Mouse (Mus musculus): Measurements from ENCODE around the gene C1qtnf9. TPM values are rescaled to one million over a fixed set of nuclear protein-coding genes. Genes with fewer than 3 reads are reported as not detected.

Gene C1qtnf9
- 7.6 and 10.5 TPM in 2 replicates for polyA plus RNA-seq (2015; fragmentation: Nextera tagmentation; extraction: Ambion mirVana)

DNA sequence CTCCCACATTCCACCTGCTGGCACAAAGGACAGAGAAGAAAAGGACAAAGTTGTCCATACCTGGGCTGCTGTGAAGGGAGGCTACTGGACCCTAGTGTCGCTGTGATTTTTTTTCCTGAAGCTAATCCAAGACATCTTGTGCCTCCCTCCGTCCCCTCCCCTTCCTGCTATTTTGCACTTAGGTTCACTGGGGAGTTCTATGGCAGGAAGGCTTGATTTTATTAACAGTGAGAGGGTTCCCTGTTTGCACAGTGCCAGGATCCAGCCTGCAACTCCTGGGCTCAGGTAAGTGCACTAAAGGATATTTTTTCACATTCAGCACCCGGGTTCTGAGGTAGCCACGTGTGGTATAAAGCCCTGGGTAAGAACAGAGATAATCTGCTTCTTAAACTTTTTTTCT, at the start of gene C1qtnf9:
C1qtnf9 (plus strand) TSS at position 251 of the 400 bp plus-strand sequence.

GRCm38 (mm10) chr14:60784427-60785315, 16.7 kb downstream of the C1qtnf9 start, which contains the start of gene Mipep:
Gene Mipep (plus strand): TSS chr14:60784573.

Other genes with a start within 250 kb of the C1qtnf9 start
- 22.6 and 24.2 TPM in 2 replicates for gene Spata13, start 134.1 kb upstream of the C1qtnf9 start, polyA plus RNA-seq (2015; fragmentation: Nextera tagmentation; extraction: Ambion mirVana)
- 8.1 and 9.9 TPM in 2 replicates for gene Mipep, start 16.4 kb downstream of the C1qtnf9 start, polyA plus RNA-seq (2015; fragmentation: Nextera tagmentation; extraction: Ambion mirVana)

All from urinary bladder, postnatal 0 days (tissue).